Mouse (Mus musculus): Measurements from ENCODE around the gene Gm20388.

DNA sequence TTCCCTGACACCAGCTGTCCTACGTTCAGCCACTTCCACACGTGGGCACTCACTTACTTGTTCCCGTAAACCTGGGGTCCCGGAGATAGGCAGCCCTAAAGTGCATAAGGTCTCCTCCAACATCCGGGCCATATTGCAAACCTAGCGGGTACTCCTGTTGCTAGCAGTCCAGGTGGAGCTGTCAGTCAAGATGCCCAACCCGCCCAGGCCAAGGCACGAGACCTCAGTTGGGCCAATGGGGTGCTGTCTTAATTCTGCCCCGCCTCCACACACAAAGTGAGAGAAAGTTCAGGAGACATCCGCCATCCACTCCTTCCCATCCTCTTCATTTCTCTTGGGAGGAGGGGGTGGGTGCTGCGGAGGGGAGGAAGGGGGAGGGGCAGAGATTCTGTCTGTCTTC, 715.8 kb downstream of the Gm20388 start:
- no peak for TF ChIP-seq CTCF (IDR thresholded peaks at IDR 0.05; ENCODE audit: insufficient read depth, low read depth, low read length)
- TF ChIP-seq POLR2A (IDR thresholded peaks at IDR 0.05; ENCODE audit: insufficient read depth, low read depth, low read length), result no peak

All from olfactory bulb, adult 2 months (tissue).